Mouse (Mus musculus): ENCODE data around the gene Ccdc84. TPM values are rescaled to one million over a fixed set of nuclear protein-coding genes. Genes with fewer than 3 reads are reported as not detected.
"Not testable (repeated sequence)": the region's sequence is repeated elsewhere in the genome, so short reads cannot be mapped to it uniquely, and the experiment has no call there.

The Ccdc84 gene
- polyA plus RNA-seq, 1 experiment: 1.1 TPM

- peaks cover 30% of the 10 kb centered on the region for H3K36me3 ChIP-seq (ENCODE audit: control insufficient read depth)
- H3K27me3 ChIP-seq (ENCODE audit: control insufficient read depth): no peaks in the 10 kb centered on the region
Measured at GRCm38 (mm10) chr9:44378153-44378730, 40.1 kb downstream of the Ccdc84 start.

DNA sequence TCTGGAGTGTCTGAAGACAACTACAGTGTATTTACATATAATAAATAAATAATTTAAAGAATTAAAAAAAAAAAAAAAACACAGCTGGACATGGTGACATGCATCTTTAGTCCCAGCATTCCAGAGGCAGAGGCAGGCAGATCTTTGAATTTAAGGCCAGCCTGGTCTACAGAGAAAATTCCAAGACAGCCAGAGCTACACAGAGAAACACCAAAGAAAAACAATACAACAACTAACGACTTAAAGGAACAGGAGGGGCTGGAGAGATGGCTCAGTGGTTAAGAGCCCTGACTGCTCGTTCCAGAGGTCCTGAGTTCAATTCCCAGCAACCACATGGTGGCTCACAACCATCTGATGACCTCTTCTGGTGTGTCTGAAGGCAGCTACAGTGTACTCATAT lies 41.0 kb downstream of the Ccdc84 start:
- not testable (repeated sequence) for H3K9me3 ChIP-seq (ENCODE audit: control insufficient read depth, low read length); H3K4me3 ChIP-seq (replicated peaks); H3K27me3 ChIP-seq (ENCODE audit: control insufficient read depth)
- Histone ChIP-seq H3K4me1 (ENCODE audit: control insufficient read depth) (peaks cover 46% of the 10 kb centered on the region), H3K36me3 (ENCODE audit: control insufficient read depth) (peaks cover 21% of the 10 kb centered on the region)

More at GRCm38 (mm10) chr9:44378153-44378730, 40.1 kb downstream of the Ccdc84 start:
- TF ChIP-seq TAL1 (IDR thresholded peaks at IDR 0.05; ENCODE audit: low read length) (no peak), GATA1 (IDR thresholded peaks at IDR 0.05; ENCODE audit: low read length) (no peak)
- Histone ChIP-seq H3K4me3 (replicated peaks) (peak overlapping the region; percentile 79), H3K4me1 (ENCODE audit: control insufficient read depth) (peaks cover 46% of the 10 kb centered on the region), H3K9me3 (ENCODE audit: control insufficient read depth, low read length) (no peaks in the 10 kb centered on the region)

GRCm38 (mm10) chr9:44376141-44376540 lies 42.2 kb downstream of the Ccdc84 start:
- no peaks in the 10 kb centered on the region for H3K27me3 ChIP-seq (ENCODE audit: control insufficient read depth)
- TF ChIP-seq TAL1 (IDR thresholded peaks at IDR 0.05; ENCODE audit: low read length) (no peak), GATA1 (IDR thresholded peaks at IDR 0.05; ENCODE audit: low read length) (no peak)
- peaks cover 41% of the 10 kb centered on the region for H3K4me1 ChIP-seq (ENCODE audit: control insufficient read depth)

DNA sequence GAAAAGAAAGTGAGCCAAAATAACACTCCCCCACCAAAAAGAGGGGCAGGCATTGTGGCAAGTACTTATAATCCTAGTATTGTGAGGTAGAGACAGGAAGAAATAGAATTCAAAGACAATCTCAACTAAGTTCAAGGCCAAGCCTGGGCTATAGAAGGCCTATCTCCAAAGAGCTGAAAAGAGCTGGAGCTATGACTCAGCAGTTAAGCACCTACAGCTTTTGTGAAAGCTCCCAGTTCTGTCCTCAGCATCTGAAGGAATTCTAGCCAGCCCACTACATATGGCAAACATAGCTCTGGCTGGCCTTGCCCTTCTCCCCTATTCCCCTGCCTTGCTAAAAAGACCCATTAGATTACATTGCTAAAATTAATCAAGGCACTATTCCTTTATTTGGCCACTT lies 45.0 kb downstream of the Ccdc84 start:
- no peak for TF ChIP-seq TAL1 (IDR thresholded peaks at IDR 0.05; ENCODE audit: low read length)
- TF ChIP-seq GATA1 (IDR thresholded peaks at IDR 0.05; ENCODE audit: low read length): no peak
- Histone ChIP-seq H3K9me3 (ENCODE audit: control insufficient read depth, low read length) (no peaks in the 10 kb centered on the region), H3K4me1 (ENCODE audit: control insufficient read depth) (peaks cover 19% of the 10 kb centered on the region), H3K27me3 (ENCODE audit: control insufficient read depth) (no peaks in the 10 kb centered on the region), H3K36me3 (ENCODE audit: control insufficient read depth) (no peaks in the 10 kb centered on the region), H3K4me3 (replicated peaks) (no peak overlapping the region)

More at GRCm38 (mm10) chr9:44376141-44376540, 42.2 kb downstream of the Ccdc84 start:
- Histone ChIP-seq H3K36me3 (ENCODE audit: control insufficient read depth) (peaks cover 9% of the 10 kb centered on the region), H3K4me3 (replicated peaks) (no peak overlapping the region), H3K9me3 (ENCODE audit: control insufficient read depth, low read length) (no peaks in the 10 kb centered on the region)

DNA sequence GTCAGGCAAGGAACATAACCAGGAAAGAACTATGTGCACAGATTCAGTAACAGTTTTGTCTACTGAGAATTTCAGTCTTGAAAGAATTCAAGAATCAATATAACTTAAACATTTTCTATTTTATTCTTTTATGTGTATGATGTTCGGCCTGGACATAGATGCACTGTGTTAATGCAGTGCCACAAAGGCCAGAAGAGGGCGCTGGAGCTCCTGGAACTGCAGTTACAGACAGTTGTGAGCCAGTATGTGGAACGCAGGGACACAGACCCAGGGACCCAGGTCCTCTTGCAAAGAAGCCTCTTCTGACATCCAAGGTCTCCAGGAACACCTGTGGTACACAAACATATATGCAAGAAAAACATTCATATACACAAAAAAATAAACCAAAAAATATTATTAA lies 53.9 kb downstream of the Ccdc84 start:
- Histone ChIP-seq H3K27me3 (ENCODE audit: control insufficient read depth) (no peaks in the 10 kb centered on the region), H3K4me1 (ENCODE audit: control insufficient read depth) (peaks cover 23% of the 10 kb centered on the region), H3K36me3 (ENCODE audit: control insufficient read depth) (peaks cover 6% of the 10 kb centered on the region), H3K4me3 (replicated peaks) (no peak overlapping the region), H3K9me3 (ENCODE audit: control insufficient read depth, low read length) (no peaks in the 10 kb centered on the region)
- no peak for TF ChIP-seq GATA1 (IDR thresholded peaks at IDR 0.05; ENCODE audit: low read length)
- TF ChIP-seq TAL1 (IDR thresholded peaks at IDR 0.05; ENCODE audit: low read length): no peak

DNA sequence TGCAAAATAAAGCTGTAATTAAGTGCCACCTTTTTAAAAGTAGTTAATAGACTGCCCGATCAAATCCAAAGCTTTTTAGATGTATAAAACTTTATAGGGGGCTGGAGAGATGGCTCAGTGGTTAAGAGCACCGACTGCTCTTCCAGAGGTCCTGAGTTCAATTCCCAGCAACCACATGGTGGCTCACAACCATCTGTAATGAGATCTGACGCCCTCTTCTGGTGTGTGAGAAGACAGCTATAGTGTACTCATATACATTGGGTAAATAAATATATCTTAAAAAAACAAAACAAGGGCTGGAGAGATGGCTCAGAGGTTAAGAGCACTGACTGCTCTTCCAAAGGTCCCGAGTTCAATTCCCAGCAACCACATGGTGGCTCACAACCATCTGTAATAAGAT lies 56.4 kb downstream of the Ccdc84 start:
- Histone ChIP-seq H3K36me3 (ENCODE audit: control insufficient read depth) (peaks cover 29% of the 10 kb centered on the region), H3K4me1 (ENCODE audit: control insufficient read depth) (peaks cover 32% of the 10 kb centered on the region), H3K4me3 (replicated peaks) (peak overlapping the region; percentile 82)
- not testable (repeated sequence) for H3K27me3 ChIP-seq (ENCODE audit: control insufficient read depth); H3K9me3 ChIP-seq (ENCODE audit: control insufficient read depth, low read length)

DNA sequence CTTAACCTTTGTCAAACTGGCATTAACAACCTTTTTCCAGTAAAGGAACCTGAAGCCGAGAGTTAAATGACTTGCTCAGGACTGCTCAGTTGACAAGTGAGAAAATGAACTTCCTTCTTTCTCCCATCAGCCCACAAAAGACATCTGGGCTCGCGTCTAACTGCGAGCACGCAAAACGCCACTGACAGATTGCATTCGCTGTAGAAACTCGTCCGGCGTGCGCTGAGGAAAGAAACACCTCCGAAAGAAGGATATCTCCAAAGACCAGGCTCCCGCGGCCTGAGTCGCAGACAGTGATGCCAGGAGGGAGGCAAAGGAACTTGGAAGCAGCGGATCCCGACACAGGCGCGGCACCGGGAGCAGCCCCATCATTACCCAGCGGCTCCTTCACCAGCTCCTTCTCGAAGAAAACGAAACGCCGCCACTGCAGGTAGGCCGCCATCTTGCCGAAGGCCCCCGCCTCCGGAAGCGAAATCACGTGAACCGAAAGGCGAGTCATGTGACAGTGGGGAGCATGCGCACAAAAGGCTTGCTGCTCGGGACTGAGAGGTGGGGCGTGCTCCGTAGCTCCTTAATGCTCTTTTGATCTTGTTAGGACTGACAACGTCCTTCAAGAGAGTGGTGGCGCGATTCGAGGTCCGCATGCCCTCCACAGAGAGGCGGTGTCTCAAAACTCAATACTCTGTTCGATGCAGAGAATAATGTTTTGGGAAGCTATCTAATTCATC lies 57.0 kb downstream of the Ccdc84 start, which contains the start of gene Vps11:
Gene Vps11 (minus strand): TSS at position 481 of the 728 bp plus-strand sequence.
- H3K4me3 ChIP-seq (replicated peaks): peak within 1 kb of the TSS; percentile 82
- H3K9me3 ChIP-seq (ENCODE audit: control insufficient read depth, low read length): no peaks in the 10 kb centered on the region
- H3K4me1 ChIP-seq (ENCODE audit: control insufficient read depth): peaks cover 33% of the 10 kb centered on the region
- H3K36me3 ChIP-seq (ENCODE audit: control insufficient read depth): peaks cover 35% of the 10 kb centered on the region
- no peak for TF ChIP-seq TAL1 (IDR thresholded peaks at IDR 0.05; ENCODE audit: low read length)
- TF ChIP-seq GATA1 (IDR thresholded peaks at IDR 0.05; ENCODE audit: low read length): no peak
- H3K27me3 ChIP-seq (ENCODE audit: control insufficient read depth): no peaks in the 10 kb centered on the region

Other genes with a start within 250 kb of the Ccdc84 start
- gene Cbl, start 184.5 kb downstream of the Ccdc84 start, polyA plus RNA-seq (2012): 0.13 and 0.16 TPM in 2 replicates
- not detected in 2 replicates for gene Ccdc153, start 177.9 kb downstream of the Ccdc84 start, polyA plus RNA-seq (2012)
- not detected in 2 replicates for gene Pdzd3, start 167.1 kb downstream of the Ccdc84 start, polyA plus RNA-seq (2012)
- gene Nlrx1, start 150.0 kb downstream of the Ccdc84 start, polyA plus RNA-seq (2012): 0.07 TPM in 1 of 2 replicates, not detected in the other
- gene Abcg4, start 130.0 kb downstream of the Ccdc84 start, polyA plus RNA-seq (2012): 19.1 and 19.9 TPM in 2 replicates
- 0.57 and 0.75 TPM in 2 replicates for gene Hinfp, start 112.9 kb downstream of the Ccdc84 start, polyA plus RNA-seq (2012)
- gene C2cd2l, start 98.3 kb downstream of the Ccdc84 start, polyA plus RNA-seq (2012): 24.5 and 25.4 TPM in 2 replicates
- gene Dpagt1, start 92.5 kb downstream of the Ccdc84 start, polyA plus RNA-seq (2012): 0.15 and 0.20 TPM in 2 replicates
- gene H2afx, start 83.9 kb downstream of the Ccdc84 start, polyA plus RNA-seq (2012): 364 and 434 TPM in 2 replicates
- 331 and 361 TPM in 2 replicates for gene Hmbs, start 74.3 kb downstream of the Ccdc84 start, polyA plus RNA-seq (2012)
- gene Vps11, start 56.9 kb downstream of the Ccdc84 start, polyA plus RNA-seq (2012): 1.4 and 1.5 TPM in 2 replicates
- 0.69 and 0.80 TPM in 2 replicates for gene Hyou1, start 39.1 kb downstream of the Ccdc84 start, polyA plus RNA-seq (2012)
- gene Slc37a4, start 21.7 kb downstream of the Ccdc84 start, polyA plus RNA-seq (2012): 0.23 and 0.31 TPM in 2 replicates
- gene Rps25, start 11.4 kb downstream of the Ccdc84 start, polyA plus RNA-seq (2012): 16.3 and 35.8 TPM in 2 replicates
- 0.37 and 0.65 TPM in 2 replicates for gene Trappc4, start 11.0 kb downstream of the Ccdc84 start, polyA plus RNA-seq (2012)
- gene Foxr1, start 22.6 kb upstream of the Ccdc84 start, polyA plus RNA-seq (2012): not detected in 2 replicates
- gene Upk2, start 36.4 kb upstream of the Ccdc84 start, polyA plus RNA-seq (2012): not detected in 2 replicates
- 0.06 and 0.09 TPM in 2 replicates for gene Bcl9l, start 64.3 kb upstream of the Ccdc84 start, polyA plus RNA-seq (2012)
- not detected in 2 replicates for gene Cxcr5, start 143.3 kb upstream of the Ccdc84 start, polyA plus RNA-seq (2012)
- gene Ddx6, start 186.3 kb upstream of the Ccdc84 start, polyA plus RNA-seq (2012): 1.2 and 1.7 TPM in 2 replicates

Data from erythroblast, embryonic 14.5 days (primary cell).